Mouse (Mus musculus) inflammation-experienced regulatory T-cells, adult 6 months (primary cell): ENCODE results near the gene Chil5. TPM values are rescaled to one million over a fixed set of nuclear protein-coding genes. Genes with fewer than 3 reads are reported as not detected.
"Not testable (repeated sequence)": the region's sequence is repeated elsewhere in the genome, so short reads cannot be mapped to it uniquely, and the experiment has no call there.

Source experiments
- ATAC-seq: one replicate; pipeline ENCODE4 v1.8.0; 2017
- polyA plus RNA-seq, 3 experiments: library from polyadenylated mRNA; unstranded; fragments of 100-300 nt; shearing (Covaris generic); gene quantifications; one replicate each; pipeline ENCODE4 v1.2.1; 2017

The Chil5 gene
- polyA plus RNA-seq: 1 to 10 TPM; 2.5 to 8.1 (median 7.1) TPM

DNA sequence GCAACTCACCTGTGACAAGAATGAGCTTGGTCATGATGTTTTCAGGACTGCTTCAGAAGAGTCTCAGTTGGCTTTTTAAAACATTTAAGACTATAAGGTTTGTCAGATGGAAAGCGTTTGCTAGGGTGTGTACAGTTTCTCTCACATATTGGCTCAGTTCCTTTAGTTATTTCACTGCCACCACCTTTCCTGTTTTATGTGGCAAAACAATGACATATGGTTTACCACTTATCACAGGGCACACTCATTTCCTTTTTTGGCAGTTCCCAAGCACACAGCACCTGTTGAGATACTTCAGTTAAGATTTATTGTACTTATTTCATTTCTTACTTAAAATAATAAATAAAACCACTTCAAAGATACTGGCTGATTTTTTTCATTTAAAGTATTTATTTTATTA lies at the start of gene Chil5:
Chil5 (minus strand) TSS at position 34 of the 400 bp plus-strand sequence.
- no peak for ATAC-seq

DNA sequence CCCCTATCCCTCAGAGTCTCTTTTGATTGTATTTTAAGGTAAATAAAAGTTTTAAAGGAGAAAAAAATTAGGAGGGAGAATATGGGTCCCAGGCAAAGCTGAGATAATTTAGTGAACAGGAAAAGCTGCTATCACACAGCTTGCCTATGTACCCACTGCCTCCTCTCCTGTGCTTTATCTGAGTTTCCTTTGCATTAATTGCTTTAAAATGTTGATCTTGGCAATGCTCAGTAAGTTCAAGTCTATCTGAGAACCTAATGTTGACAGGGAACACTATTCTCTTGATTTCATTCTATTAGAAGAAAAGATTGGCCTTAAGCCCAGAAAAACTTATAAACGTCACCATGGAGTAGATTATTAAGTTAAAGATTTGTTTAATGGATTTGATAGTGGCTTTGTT lies 42.2 kb upstream of the Chil5 start:
- no peak for ATAC-seq

DNA sequence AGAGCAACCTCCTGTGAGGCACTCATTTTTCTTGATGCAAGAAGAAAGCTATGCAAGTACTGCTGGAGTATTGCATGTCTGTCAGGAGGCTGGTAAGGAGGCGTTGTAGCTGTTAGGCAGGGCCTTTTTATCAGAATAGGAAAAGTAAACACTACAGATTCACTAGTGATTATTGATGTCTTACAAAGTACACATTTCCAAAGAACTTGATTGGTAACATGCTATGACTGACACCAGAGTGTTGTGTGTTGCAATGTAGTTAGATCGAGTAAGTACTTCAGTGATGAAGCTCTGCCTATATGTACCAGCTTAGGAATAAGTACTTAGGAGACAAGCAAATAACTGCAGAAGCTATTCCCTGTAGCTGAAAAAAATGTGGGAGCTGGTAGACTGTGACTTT lies 38.4 kb upstream of the Chil5 start:
- ATAC-seq: no peak

DNA sequence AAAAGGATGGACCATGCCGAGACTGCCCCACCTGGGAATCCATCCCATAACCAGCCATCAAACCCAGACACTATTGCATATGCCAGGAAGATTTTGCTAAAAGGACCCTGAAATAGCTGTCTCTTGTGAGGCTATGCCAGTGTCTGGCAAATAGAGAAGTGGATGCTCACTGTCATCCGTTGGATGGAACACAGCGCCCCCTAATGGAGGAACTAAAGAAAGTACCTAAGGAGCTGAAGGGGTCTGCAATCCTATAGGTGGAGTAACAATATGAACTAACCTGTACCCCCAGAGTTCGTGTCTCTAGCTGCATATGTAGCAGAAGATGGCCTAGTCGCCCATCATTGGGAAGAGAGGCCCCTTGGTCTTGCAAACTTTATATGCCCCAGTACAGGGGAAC lies 35.1 kb upstream of the Chil5 start:
- ATAC-seq: not testable (repeated sequence)

DNA sequence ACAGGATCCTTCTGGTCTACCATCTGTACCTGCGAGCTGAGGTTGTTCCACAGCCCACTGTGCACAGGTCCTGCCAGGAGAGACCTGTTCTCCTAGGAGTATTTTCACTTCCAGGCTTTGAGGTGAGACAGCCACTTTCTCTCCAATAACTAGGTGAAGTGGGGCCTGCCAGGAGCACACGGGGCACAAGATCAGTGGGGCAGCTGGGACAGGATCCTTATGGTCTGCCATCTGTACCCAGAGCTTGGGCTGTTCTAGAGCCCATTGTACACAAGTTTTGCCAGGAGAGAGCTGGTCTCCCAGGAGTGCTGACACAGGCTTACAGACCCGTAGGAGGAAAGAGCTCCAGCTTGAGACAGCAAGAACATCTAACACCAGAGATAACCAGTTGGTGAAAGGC lies 25.4 kb upstream of the Chil5 start:
- ATAC-seq: no peak

DNA sequence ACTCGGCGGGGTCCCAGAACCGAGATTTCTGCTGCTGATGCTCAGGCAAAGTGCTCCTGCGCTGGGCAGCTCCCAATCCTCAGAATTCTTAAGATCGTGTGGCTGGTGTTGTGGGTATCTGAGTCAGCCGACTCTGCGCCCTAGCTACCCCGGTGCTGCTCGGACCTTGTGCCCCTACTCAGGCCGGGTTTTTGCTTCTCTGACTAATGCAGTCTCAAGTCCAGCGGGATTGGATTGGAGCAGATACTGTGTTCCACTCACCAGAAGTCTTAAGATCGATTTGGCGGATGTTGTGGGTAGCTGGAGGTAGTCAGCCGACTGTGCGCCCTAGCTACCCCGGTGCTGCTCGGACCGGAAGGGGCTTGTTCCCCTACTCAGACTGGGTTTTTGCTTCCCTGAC lies 19.3 kb upstream of the Chil5 start:
- no peak for ATAC-seq

DNA sequence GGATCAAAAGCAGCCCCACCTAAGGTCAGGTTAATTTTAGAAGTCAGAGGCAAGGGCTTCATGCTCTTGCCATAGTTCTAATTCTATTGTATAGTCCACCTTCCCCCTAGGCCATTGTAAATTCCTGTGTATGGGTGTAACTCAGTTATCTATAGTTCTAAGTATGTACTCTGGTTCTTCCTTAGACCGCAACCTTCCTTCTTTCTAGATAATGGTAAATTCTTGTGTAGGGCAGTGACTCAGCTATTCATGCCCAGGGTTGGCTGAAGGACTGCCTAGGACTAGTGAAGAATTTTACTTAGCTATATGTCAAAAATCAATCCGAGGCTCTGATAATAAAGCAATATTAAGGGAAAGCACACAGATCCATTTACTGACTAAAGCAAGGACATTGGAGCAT lies 7.7 kb upstream of the Chil5 start:
- no peak for ATAC-seq

DNA sequence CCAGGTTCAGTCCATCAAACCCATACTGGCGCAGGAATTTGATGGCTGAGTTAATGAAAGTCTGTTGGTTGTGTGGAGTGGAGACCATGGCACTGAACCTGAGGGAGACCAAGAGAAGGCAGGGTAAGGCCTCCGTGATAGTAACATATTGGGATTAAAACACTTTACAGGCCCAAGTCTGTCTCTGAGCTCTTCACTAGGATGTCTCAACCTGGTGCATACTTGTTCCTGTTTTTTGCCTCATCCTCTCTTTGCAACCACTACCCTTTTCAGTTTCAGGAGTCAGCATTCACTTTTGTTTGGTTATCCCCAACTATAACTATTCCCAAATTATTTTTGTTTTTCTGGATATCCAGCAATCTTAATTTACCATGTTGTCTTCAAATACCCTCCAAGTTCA lies 8.5 kb downstream of the Chil5 start:
- no peak for ATAC-seq

DNA sequence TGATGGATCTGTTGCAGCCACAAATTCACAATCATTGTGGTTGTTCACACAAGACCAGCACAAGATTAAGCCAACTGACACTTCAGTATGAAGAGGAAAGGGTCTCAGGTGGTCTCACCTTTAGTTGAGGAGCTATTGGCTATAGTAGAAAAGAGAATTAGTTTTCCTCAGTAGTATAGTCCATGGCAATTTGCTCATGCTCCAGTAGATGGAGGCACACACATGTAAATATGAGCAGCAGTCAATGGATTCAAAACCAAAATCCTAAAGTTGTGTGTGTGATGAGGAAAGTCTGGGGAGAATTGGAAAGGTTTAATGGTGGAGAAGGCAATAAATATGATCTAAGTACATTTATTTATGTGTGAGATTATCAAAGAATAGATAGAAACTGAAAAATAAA lies 10.8 kb downstream of the Chil5 start:
- ATAC-seq: no peak

DNA sequence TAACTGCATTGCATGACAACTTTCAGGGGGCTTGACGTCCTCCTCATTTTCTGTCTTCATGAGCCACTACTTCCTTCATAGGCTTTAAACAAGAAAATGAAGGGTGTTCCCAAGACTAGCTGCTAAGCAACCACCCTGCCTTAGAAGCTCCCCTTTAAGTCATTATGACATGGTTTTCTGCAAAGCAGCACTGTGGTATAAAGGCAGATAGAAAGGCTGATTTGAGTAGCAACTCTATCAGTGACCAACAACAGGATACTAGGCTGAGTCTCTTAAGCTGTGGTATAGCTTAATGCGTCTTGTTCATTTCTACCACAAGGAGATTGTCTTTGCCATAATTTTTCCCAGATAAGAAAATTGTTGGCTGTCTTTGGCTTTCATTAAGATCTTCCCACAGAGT lies 18.1 kb downstream of the Chil5 start, which contains the start of gene Pifo:
Pifo (minus strand) TSS at position 101 of the 400 bp plus-strand sequence.
- no peak for ATAC-seq

DNA sequence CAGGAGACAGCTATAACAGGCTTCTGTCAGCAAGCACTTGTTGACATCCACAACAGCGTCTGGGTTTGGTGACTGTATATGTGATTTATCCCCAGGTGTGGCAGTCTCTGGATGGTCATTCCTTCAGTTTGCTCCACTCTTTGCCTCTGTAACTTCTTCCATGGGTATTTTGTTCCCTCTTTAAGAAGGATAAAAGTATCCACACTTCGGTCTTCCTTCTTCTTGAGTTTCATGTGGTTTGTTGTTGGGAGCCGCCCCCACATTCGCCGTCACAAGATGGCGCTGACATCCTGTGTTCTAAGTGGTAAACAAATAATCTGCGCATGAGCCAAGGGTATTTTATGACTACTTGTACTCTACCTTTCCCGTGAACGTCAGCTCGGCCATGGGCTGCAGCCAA lies 29.3 kb downstream of the Chil5 start:
- not testable (repeated sequence) for ATAC-seq

DNA sequence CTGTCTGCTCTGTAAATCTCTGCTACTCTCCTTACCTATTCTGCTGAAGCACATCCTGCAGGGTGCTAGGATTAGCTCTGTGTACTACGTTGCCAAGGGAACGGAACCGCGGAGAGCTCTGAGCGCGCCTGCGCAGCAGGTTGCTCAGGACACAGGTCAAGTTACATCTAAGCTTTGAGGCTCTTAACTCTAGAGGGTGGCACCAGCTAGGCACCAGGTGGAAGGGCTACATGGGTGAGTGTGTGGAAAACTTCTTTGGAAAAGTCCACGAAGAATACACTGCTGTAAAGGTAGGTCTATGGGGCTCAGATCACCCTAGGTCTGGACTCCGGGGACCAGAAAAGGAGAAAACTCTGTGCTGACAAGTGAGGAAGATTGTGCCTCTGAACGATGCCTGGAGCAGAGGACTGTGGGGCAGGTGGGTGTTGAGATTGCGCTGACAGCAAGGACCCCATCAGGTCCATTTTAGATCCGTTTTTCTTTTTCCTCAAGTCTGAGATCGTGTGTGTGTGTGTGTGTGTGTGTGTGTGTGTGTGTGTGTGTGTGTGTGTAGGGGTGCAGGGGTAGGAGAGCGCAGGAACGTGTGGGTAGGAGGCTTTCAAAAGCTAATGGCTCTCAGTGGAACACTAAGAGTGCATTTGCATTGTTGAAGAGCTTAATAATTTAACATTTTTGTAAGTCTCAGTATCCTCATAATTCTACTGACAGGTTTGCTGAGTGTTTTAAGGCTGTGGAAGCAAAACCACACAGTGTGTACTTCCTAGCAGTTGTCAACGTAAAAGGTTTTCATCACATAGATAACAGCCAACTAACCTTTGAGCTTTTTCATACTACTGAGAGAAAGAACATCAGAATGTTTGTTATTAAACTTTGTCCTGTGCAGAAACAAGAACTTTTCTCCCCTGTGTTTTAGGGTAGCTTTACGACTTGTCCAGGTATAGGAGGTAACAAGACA lies 30.9 kb downstream of the Chil5 start:
- ATAC-seq: peak; percentile 93

DNA sequence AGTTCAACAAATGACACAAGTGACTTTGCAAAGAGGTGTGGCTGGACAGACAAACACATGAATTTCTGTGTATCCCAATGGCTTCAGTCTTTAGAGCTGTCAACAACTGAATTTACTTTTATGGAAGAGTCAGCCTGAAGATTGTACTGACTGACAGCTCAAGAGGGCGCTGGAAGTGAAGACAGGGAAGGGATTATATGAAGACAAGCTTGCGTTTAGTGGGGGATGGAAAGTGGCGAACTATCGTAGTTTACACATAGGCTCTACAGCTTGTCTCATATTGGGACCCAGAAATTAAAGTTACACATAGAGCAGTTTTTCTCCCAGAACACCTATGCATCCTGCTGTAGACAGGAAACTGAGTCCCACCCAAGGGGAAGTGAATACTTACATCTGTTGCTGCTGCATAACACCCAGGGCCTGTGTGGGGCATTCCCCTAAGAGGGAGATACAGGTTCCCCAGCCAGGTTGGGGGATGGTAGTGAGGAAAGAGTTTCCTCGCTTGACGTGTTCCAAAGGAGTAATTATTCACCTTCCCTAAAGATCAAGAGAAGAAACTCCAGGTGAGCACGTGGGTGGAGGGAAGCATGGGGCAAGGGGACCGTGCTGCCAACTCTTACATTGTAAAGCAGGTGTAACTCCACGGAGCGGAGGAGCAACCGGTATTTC lies 31.8 kb downstream of the Chil5 start:
- ATAC-seq: no peak

DNA sequence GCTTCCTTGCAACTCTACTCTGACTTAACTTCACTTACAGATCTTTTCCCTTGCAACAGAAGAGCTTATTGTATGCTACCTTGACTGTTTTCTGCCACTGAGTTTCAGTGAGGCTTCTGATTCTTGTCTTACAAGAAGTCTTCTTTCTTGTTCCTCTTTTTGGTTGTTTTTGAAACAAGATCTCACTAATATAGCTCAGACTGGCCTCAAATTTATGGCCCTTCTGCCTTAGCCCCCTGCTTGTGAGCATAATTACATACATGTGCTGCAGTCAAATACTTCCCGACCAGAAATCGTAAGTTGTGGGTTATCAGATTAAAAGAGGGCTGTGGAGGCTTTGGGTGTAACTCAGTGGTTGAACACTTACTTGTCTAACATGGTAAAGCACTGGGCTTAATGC lies 37.9 kb downstream of the Chil5 start:
- ATAC-seq: no peak

DNA sequence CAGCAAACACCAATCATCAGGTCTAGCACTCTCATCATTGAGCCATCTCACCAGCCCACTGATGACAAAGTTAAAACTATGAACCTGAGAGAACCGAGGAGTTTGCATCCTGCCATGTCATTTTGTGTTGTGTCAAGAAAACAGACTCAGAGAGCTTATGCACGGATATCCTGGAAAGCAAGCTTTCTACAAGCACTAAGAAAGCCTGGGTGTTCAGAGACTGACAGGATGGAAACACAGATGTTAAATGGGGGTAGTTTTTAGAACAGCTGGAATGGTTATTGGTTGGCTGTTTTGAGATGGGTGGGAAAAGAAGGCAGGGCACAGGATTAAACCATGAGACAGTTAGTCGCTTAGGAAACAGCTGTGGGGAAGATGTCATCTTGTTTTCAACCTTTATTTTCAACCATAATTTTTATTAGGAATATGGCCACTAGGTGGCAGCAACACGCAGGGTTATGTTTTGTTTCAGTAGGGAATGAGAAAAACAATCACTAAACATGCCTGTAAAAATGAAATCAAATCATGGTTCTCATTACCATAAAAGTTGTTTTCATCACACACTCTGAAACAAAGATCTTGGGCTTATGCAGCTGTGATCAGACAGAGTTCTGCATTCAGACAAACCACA lies 40.8 kb downstream of the Chil5 start:
- peak; percentile 60 for ATAC-seq

DNA sequence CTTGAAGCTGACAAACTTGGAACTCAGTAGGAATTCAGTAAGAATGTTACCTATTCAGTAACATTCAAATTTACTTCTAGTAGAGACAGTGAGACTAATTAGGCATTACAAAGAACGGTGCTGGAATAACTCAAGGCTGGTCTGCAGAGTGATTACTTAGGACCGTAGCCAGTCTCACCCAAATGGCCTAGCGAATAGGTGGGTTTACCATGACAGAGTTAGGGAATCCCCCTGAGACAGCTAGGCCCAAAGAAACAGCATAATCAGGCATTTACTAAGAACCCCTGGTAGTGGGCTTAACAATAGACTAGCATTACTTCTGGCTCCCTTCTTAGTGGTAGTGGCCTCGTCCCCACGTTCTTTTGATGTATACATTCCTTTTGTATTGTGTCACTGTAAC lies 43.0 kb downstream of the Chil5 start:
- ATAC-seq: not testable (repeated sequence)

DNA sequence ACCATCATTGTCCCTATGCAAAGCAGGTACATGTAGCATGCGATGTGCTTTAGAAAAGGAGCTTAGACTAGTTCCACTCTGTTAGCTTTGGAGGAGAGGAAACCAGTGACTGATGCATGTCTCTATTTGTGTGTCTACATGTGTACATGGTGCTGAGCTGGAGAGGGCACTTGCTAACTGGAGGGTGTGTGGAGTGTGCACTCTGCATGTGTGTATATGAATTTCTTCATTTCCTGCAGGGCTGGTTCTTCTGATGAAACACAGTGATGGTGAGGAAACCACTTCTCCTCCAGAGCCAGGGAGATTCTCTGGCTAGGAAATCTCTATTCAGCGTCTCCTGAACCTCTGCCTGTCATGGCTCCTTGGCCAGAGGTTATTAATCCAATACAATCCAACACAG lies 58.4 kb downstream of the Chil5 start:
- no peak for ATAC-seq

DNA sequence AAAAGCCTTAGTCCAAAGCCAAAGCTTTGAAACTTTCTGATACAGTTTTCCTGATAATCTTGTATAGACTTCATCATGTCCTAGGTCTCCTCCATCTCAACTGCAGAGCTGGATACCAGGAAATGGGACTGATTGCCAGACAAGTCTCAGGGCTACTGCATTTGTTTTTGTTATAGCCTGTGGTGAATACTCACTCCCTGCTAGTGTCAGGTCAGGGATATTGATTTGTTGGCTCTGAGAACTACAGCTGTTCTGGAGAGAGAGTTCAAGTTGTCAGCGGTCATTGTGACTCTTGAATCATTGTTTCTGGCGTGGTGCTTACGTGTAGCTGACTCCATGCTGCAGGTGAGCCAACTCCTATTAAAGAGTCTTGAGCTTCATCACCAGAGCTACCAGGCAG lies 59.2 kb downstream of the Chil5 start, which contains the start of gene Ovgp1:
Ovgp1 (plus strand) TSS at position 301 of the 400 bp plus-strand sequence.
- no peak for ATAC-seq

DNA sequence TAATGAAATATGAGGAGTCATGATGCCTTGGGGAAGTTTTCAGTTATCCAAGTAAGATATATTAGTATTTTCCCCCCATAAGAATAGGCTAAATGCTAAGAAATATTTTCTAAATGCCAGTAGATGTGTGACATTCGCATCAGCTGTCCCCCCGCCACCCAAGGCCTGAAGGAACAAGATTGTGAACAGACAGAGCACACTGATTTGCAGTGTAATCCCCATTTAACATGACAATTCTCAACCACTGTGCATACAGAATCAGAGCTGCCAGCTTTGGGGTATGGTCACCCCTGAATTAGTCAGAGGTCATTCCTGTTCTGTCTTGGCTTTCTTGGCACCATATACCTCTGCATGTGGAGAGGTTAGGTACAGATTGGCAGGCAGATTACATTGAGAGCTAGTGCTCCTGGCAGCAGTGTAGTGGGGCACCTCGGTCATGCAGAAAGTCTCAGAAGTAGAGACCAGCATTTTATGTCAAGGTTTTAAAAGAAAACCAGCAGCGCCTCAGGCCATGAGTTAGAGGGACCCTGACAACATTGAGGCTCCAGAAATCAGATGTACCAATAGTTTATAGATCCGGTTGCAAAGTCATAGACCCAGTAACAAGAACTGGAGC lies 60.7 kb downstream of the Chil5 start:
- no peak for ATAC-seq
